Mouse (Mus musculus) E14TG2a.4 (cell line): Measurements from ENCODE around the gene Mad1l1.
"Not testable (repeated sequence)": the region's sequence is repeated elsewhere in the genome, so short reads cannot be mapped to it uniquely, and the experiment has no call there.

ENCODE experiments used
- H3K27me3 ChIP-seq: 2 replicates; pipeline ENCODE4 v1.6.1; 2014; ENCODE audit warnings: low read length, control low read depth; ENCODE audit not compliant: insufficient read depth
- H3K36me3 ChIP-seq: 2 replicates; pipeline ENCODE4 v1.6.1; 2014; ENCODE audit warnings: low read length, control low read depth; ENCODE audit not compliant: insufficient read depth
- H3K4me1 ChIP-seq: replicated peaks from 2 replicates; pipeline ENCODE4 v1.6.1; 2014; ENCODE audit warnings: low read depth, low read length, control low read depth
- H3K4me3 ChIP-seq: replicated peaks from 2 replicates; pipeline ENCODE4 v1.5.1; 2014; ENCODE audit warnings: mild to moderate bottlenecking, low read length
- H3K9me3 ChIP-seq: 2 replicates; pipeline ENCODE4 v1.6.1; 2014; ENCODE audit warnings: low read length, control low read depth
- CTCF ChIP-seq: conservative IDR thresholded peaks from 2 replicates; pipeline ENCODE4 v1.5.1; 2014; ENCODE audit warnings: low read length
- NANOG ChIP-seq: IDR thresholded peaks from 2 replicates; pipeline ENCODE4 v1.6.1; 2014; ENCODE audit warnings: borderline replicate concordance, low read length, mixed read lengths
- POU5F1 ChIP-seq: IDR thresholded peaks from 2 replicates; pipeline ENCODE4 v1.6.1; 2014; ENCODE audit warnings: low read length, borderline replicate concordance

Mad1l1 gene

GRCm38 (mm10) chr5:139998916-139999315 is 322.4 kb downstream of the Mad1l1 start:
- Histone ChIP-seq H3K27me3 (no peaks in the 10 kb centered on the region), H3K36me3 (no peaks in the 10 kb centered on the region), H3K4me1 (peaks cover 27% of the 10 kb centered on the region), H3K4me3 (no peak overlapping the region), H3K9me3 (no peaks in the 10 kb centered on the region)
- TF ChIP-seq POU5F1 (no peak), CTCF (no peak), NANOG (no peak)

DNA sequence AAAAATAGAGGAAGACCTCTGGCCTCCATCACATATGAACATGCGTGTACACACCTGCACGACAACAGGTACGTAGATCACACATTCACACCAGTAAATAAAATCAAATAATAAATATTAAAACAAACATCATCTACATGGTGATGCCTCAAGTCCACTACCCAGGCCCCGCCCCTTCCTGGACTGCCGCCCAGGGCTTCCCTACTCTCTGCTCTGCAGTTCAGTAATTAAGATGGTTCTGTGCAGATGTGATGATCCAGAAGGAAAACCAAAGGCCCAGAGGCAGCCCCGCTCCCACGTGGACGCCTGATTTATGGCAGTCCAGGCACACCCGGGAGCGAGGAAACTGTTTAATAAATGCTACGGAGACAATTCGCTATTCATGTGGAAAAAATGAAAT is 323.0 kb downstream of the Mad1l1 start:
- H3K27me3 ChIP-seq, H3K36me3 ChIP-seq, H3K9me3 ChIP-seq, H3K4me3 ChIP-seq: not testable (repeated sequence)
- H3K4me1 ChIP-seq, result peaks cover 25% of the 10 kb centered on the region

DNA sequence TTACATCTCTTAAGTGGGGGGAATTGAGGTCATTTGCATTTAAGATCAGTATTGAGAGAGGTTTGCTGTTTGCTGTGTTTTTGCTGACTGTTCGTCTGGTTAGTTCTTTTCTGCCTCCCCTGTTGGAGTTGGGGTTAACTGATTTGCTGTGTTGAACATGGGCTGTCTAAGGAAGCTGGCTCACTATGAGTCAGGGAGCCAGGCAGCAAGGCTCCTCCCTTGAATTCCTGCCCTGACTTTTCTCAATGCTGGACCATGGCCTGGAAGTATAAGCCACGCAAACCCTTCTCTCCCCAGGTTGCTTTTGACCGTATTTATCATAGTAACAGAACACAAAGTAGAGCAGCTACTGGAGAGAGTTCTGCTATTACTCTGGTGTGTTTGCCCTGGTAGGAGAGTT is 329.8 kb downstream of the Mad1l1 start:
- Histone ChIP-seq H3K27me3 (peaks cover 14% of the 10 kb centered on the region), H3K4me1 (peaks cover 18% of the 10 kb centered on the region), H3K36me3 (no peaks in the 10 kb centered on the region), H3K9me3 (no peaks in the 10 kb centered on the region), H3K4me3 (no peak overlapping the region)
- TF ChIP-seq CTCF, result no peak
- TF ChIP-seq NANOG, result no peak
- TF ChIP-seq POU5F1, result no peak

DNA sequence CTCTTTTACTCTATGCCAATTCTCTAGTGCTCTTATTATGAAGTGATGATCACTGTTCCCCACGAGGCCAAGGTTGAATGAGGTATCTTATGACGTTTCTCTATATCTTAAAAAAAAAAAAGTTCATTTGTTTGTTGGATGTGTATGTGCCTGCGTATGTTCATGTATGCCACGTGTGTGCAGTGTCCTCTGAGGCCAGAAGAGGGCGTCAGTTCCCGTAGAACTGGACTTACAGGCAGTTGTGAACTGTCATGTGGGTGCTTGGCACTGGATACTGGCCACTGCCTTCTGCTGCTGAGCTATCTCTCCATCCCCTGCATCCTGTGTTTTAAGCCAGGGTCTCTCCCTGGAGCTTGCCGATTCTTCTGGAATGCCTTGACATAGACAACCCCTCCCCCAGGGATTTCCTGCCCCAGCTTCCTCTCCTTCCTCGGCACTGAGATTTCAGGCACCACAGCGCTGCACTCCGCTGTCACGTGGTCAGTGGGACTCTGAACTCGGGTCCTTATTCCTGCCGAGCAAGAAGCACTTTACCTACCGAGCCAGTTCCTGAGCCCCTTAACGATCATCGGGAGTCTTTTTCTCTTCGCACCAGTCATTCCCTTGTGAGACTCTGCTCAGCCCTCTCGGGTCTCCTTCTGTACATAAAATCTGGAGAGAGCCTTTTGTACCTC is 336.1 kb downstream of the Mad1l1 start:
- no peak overlapping the region for H3K4me3 ChIP-seq
- TF ChIP-seq POU5F1, result no peak
- TF ChIP-seq CTCF, result peak; percentile 48
- H3K9me3 ChIP-seq, result no peaks in the 10 kb centered on the region
- H3K27me3 ChIP-seq, result peaks cover 34% of the 10 kb centered on the region
- H3K4me1 ChIP-seq, result peaks cover 18% of the 10 kb centered on the region
- H3K36me3 ChIP-seq, result no peaks in the 10 kb centered on the region

GRCm38 (mm10) chr5:139981976-139982375 is 339.4 kb downstream of the Mad1l1 start:
- Histone ChIP-seq H3K4me1 (peaks cover 16% of the 10 kb centered on the region), H3K9me3 (no peaks in the 10 kb centered on the region), H3K27me3 (peaks cover 50% of the 10 kb centered on the region), H3K36me3 (no peaks in the 10 kb centered on the region), H3K4me3 (no peak overlapping the region)
- TF ChIP-seq CTCF (no peak), POU5F1 (no peak), NANOG (no peak)

GRCm38 (mm10) chr5:139979371-139979770 is 342.0 kb downstream of the Mad1l1 start:
- TF ChIP-seq NANOG (no peak), POU5F1 (no peak), CTCF (no peak)
- H3K4me3 ChIP-seq, result no peak overlapping the region
- H3K4me1 ChIP-seq, result peaks cover 19% of the 10 kb centered on the region
- no peaks in the 10 kb centered on the region for H3K36me3 ChIP-seq
- H3K9me3 ChIP-seq, result no peaks in the 10 kb centered on the region
- peaks cover 58% of the 10 kb centered on the region for H3K27me3 ChIP-seq

DNA sequence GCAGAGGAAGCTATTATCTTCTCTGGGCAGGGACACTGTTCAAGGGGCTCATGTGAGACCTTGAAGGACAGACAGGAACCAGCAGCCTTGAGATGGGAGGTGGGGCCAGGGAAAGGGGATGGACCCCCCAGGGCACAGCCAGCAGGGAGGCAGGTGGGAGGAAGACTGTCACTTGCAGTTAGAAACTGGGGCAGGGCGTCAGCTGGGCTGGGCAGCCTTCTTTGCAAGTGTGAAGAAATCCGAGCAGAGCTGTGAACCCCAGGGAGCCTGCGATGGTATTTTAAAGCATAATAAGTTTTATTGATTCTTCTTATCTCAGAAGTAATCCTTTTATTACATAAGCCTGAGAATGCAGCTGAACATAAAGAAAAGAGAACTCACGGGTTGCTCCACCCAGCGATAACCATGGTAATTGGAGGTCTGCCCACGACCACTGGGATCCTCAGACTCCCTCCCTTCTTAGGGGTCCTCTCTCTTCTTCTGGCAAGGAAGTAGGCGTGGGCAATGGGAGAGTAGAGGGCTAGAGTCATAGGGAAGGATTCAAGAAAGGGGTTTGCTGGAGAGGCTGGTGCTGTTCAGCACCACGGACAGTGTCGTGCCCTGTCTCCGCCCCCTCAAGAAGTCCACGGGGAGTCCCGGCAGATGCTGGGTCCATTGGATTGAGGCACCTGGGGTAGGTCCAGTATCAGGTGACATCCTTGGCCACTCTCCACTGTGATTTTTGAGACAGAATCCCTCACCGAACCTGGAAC is 342.7 kb downstream of the Mad1l1 start:
- Histone ChIP-seq H3K9me3 (no peaks in the 10 kb centered on the region), H3K4me3 (no peak overlapping the region), H3K4me1 (peaks cover 19% of the 10 kb centered on the region), H3K36me3 (no peaks in the 10 kb centered on the region), H3K27me3 (peaks cover 58% of the 10 kb centered on the region)
- no peak for TF ChIP-seq POU5F1
- no peak for TF ChIP-seq CTCF
- TF ChIP-seq NANOG, result no peak

GRCm38 (mm10) chr5:139977476-139977875 is 343.9 kb downstream of the Mad1l1 start:
- no peak for TF ChIP-seq CTCF
- TF ChIP-seq NANOG, result no peak
- TF ChIP-seq POU5F1, result no peak
- peaks cover 31% of the 10 kb centered on the region for H3K4me1 ChIP-seq
- no peaks in the 10 kb centered on the region for H3K36me3 ChIP-seq
- no peak overlapping the region for H3K4me3 ChIP-seq
- peaks cover 65% of the 10 kb centered on the region for H3K27me3 ChIP-seq
- no peaks in the 10 kb centered on the region for H3K9me3 ChIP-seq

GRCm38 (mm10) chr5:139976584-139976983 is 344.8 kb downstream of the Mad1l1 start:
- Histone ChIP-seq H3K36me3 (no peaks in the 10 kb centered on the region), H3K9me3 (no peaks in the 10 kb centered on the region), H3K4me3 (no peak overlapping the region), H3K4me1 (peaks cover 40% of the 10 kb centered on the region), H3K27me3 (peaks cover 66% of the 10 kb centered on the region)
- TF ChIP-seq CTCF (no peak), NANOG (no peak), POU5F1 (no peak)
